Mouse (Mus musculus) erythroblast, embryonic 14.5 days (primary cell): ENCODE measurements around the gene Stub1.

ENCODE experiments used
- GATA1 ChIP-seq: IDR thresholded peaks from 2 replicates; pipeline ENCODE4 v1.6.1; 2012; ENCODE audit warnings: low read length, inconsistent platforms, mixed read lengths
- TAL1 ChIP-seq: IDR thresholded peaks from 3 replicates; pipeline ENCODE4 v1.6.1; 2012; ENCODE audit warnings: low read length, inconsistent platforms, mixed read lengths

GRCm38 (mm10) chr17:25878611-25879180, 45.5 kb upstream of the Stub1 start:
- no peak for TF ChIP-seq TAL1
- TF ChIP-seq GATA1, result no peak
